Mouse (Mus musculus): Measurements from ENCODE around the gene Jhy.

Gene Jhy

DNA sequence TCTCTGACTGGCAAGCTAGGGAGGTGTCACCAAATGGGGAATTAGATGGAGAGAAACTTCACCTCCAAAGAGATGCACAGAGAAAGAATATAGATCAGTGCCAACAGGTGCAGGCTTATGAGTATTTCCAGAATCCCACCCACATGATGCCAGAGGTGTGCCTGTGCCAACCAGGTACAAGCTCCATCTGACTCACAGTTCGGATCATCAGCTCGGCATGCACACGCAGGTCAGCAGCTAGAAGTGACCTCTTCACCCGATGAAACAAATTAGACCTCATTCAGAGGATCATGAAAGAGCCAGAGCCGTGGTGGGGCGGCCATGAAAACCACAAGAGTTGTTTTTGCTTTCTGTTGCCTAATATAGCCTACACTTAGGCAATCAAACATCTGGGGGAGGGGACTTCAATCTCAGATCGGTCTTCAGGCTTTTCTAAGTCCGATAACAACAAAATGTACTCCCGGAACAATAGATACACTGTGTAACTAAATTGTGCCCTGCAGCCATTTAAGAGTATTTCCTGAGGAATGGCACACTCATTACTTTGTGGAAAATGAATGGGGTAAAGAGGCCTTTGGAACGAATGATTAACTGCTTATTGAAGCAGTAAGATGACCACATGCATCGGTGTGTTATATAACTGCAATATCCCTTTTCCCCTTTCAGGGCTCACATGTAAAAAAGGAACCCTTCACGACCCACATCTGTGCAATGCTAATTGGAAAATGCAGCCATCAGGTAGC is 45.9 kb downstream of the Jhy start:
- peak; percentile 9 for DNase-seq

DNA sequence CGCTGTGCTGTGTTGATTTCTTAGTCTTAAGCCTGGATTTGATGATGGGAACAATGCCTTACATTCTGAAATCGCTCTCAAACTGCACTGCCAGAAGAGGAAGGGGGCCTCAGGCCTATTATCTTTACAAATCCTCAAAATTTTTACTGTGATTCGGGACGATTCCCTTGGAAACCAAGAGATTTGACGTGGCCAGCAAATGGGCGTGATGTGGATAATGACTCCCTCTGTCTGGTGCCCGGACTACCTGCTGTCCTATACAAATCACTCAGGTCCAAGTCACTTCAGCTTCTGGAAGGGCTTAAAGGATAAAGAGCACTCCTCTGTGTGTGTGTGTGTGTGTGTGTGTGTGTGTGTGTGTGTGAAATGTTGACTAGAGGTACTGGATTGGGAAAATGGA is 55.0 kb downstream of the Jhy start:
- DNase-seq = no peak

DNA sequence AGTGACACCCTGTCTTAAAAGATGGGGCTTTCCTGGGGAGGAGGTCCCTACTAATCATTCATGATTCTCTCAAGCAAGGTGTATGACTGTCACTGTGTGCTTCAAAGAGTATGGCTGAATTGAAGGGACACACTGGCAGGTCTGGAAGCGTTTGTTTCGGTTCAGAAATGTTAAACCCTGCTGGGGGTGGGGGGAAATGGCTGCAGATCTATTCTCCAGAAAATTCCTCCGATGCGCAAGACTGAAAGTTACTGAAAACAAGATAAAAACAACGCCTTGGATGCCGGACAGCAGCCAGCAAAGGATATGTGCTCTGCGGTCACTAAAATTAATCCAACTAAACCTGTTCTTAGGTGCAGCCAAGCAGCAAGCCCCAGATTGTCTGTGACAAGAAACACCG is 55.5 kb downstream of the Jhy start:
- no peak for DNase-seq

DNA sequence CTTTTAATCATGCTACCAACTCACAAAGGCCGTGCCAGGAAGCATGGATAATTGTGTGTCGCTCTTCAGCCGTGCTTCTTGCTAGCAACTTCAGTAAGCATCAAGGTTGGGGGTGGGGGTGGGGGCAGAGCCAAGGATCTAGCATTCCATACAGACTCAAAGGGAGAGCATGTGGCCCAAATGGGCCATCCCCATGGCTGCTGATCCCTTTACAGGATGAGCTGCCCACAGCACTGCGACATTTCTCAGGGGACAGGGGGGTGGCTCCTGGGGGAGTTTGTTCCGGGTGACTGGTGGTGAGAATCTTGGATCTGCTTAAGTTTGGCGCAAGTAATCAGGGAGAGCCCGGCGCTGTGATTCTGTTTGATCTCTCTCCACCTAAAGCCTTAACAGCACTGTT is 56.5 kb downstream of the Jhy start:
- DNase-seq = no peak

DNA sequence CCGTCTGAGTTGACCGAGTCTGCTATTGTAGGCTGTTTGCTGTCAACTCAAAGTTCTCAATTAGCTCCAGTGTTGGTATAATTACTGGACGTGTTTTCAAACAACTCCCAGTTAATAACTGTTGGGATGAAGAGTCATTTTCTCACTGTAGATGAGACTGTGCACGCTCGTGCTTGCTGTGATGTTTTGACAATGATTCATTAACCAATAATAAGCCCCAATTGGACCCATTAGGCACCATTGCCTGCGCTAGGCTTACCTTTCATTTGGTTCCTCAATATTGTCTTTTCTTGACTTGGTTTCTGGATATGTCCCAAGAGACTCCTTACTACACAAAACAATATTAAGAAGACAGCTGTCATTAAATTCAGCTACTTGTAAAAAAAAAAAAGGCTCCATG is 71.5 kb downstream of the Jhy start:
- DNase-seq = no peak

DNA sequence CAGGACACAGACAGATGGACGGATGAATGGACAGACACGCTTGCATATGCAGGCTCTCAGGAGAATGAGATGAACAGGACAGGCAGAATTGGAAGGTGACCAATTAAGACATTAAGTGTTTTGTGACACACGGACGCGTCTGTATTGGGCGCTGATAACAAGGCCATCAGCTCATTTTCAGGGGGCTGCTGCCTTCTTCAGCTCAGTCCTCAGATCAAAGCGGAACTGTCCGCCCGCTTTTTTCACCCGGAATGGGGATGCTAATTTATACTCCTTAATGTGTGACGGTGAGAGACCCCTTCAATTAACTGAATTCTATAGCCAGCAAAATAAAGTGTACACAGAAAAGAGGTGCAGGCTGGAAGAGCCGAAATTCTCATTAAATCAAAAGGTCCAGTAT is 74.5 kb downstream of the Jhy start:
- DNase-seq = no peak

DNA sequence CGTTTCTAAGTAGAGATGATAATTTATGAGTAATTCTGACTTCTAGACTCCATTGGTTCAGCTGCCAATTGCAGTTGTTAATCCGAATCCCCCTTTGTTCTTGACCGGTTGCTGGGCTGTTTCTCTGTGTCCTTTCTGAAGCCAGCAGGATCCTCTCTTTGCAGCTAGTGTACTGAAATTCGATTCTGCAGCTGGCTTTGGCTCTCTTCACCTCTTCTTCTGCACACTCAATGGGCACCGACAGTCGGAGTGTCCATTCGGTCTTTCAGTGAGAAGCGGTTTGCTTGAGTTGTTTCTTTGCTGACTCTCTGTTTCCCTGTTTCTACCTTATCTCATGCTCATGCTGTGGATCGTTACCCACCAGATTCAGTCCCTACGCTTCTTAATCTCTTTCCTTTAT is 78.2 kb downstream of the Jhy start:
- no peak for DNase-seq

DNA sequence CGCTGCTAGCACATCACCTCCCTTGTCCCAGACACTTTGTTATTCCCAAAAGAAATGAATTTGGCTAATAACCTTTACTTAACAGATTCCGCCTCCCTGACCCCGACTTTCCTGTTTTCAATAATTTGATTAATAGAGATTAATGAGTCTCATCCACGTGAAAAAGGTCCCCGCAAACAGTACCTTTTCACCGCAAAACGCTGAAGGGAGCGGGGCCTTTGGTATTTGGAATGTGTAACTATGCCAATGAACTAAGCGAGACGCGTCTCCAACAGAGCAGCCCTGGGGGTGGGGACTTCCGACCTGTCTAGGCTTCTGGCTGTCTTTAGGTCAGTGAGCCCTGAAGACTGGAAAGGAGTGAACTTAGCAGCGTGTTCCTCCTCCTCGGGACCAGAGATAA is 84.9 kb downstream of the Jhy start:
- no peak for DNase-seq

DNA sequence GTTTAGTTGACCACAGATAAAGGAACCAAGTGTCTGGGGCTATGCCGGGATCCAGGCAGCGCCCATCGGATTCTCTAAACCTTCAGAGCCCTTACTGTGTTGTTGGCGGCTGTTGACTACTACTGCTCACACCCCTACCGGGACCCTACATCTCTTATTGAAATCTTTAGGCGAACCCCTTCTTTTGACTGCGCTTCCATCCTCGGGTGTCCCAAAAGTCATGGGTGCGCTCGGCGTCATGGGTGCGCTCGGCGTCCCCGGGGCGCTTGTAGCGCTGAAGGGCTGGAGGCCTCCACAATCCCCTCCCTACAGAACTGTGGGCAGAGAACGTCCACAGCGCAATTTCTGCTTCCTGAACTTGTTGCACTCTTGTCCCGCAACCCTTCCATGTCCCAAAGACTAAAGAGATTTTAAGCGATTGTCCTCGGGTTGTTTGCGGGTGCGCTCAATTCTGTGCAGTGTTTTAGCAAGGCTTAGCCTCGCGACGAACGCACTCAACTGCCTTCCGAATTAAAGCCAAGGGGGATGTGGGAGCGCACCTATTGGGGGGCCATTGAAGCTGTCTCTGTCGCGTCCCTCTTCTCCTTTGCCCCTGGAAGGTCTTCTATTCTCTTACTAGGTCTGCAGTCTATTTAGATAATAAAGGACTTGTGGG is 85.5 kb downstream of the Jhy start:
- no peak for DNase-seq

DNA sequence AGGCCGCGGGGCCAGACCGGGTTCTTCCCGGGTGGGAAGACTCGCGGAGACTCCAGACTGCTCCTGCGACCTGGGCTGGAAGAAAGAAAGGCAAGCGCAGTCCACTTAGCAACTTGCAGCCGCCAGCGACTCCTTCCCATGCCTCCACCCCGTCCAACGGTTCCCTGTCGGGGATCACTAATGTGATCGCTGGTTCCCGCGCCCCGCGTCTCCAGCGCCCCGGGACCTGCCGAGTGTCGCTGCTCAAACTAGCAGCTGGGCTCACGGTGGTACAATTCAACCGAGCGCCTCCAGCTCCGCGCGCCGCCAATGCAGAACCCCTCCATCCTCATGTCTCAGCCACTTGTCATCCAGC is 86.1 kb downstream of the Jhy start:
- no peak for DNase-seq

DNA sequence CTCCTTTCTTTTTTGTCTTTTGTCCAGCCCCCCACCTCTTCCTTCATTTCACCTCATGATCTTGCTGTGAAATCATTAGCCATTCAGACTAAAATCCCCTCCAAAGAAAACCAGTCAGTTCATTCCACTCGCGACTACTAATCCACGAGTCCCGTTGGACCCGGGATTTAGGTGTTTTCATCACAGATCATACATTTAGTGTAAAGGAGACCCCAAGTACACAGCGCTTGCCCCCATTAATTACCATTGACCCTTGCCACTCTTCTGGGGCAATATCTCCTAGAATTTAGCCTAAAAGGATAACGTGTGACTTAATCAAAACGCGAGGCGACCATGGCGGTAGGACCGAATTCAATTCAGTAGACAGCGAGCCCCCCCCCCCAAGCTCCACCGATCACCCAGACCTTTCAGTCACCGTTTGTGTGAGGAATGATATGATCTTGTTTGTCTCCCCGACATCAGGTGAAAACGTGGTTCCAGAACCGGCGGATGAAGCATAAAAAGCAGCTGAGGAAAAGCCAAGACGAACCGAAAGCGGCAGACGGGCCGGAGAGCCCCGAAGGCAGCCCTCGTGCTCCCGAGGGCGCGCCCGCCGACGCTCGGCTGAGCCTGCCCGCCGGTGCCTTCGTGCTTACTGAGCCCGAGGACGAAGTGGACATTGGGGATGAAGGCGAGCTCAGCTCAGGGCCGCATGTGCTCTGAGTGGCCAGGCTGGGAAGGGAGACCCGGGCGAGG is 86.6 kb downstream of the Jhy start:
- DNase-seq = no peak

DNA sequence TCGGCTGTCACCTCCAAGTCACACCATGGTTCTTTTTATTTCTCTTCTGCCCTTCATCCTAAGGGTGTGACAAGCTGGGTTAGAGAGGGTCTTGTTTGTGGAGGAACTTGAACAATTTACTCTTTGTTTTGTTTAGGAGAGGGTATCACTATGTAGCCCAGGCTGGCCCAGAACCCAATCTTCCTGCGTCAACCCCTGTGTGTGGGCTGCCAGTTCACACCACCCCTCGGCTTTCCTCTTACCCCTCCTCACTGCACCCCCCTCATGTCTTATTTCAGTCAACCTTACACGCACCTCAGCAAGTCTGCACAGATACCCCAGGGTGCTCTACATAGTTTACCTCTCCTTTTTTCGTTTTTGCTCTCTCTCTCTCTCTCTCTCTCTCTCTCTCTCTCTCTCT is 87.2 kb downstream of the Jhy start:
- no peak for DNase-seq

DNA sequence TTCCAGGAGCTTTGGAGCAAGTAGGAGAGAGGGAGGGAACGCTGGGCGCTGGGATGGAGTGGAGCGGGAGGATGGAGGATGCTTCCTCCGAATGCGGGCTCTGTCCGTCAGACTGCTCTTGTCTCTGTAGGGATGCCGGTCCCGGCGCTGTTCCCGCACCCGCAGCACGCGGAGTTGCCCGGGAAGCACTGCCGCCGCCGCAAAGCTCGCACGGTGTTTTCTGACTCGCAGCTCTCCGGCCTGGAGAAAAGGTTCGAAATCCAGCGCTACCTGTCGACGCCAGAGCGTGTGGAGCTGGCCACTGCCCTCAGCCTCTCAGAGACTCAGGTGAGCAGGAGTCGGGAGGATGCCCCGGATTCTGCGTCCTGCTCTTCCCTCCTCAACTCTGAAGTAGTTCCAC is 87.8 kb downstream of the Jhy start:
- DNase-seq = no peak

DNA sequence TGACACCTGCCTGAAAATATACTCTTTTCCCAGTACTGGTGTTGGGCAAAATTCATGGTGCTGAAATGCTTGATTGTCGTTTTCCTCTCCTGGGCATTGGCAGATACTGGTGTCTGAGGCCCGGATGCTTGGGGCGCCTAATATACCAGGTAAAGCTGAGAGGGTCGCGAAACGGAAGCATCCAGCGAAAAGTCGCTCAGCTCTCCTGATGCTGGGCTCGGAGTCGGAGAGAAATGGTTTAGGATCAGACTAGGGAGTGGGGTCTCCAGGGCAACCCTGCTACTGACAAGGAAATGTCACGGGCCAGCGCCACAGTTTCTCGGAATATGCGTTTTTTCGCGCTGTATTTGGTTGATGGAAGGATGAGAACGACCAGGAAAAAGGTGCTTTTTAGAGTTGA is 88.5 kb downstream of the Jhy start:
- no peak for DNase-seq

DNA sequence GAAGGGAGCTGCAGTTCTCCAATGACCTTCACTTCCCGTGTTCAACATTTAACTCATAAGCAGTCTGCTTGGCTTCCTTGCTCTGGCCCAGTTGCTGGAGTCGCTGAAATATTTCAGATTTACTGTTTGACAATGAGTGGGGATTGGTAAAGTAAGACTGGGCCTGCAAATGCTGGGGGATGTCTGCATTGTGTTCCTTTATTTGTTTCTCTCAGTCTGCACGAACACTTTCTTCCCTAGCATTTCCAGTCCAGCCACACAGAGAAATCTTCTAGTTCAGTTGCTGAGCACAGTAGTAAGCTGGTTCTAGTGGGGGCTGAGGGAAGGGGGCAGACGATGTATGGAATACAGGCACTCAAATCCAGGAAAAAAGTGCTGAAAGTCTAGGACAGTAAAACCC is 89.0 kb downstream of the Jhy start:
- DNase-seq = no peak

DNA sequence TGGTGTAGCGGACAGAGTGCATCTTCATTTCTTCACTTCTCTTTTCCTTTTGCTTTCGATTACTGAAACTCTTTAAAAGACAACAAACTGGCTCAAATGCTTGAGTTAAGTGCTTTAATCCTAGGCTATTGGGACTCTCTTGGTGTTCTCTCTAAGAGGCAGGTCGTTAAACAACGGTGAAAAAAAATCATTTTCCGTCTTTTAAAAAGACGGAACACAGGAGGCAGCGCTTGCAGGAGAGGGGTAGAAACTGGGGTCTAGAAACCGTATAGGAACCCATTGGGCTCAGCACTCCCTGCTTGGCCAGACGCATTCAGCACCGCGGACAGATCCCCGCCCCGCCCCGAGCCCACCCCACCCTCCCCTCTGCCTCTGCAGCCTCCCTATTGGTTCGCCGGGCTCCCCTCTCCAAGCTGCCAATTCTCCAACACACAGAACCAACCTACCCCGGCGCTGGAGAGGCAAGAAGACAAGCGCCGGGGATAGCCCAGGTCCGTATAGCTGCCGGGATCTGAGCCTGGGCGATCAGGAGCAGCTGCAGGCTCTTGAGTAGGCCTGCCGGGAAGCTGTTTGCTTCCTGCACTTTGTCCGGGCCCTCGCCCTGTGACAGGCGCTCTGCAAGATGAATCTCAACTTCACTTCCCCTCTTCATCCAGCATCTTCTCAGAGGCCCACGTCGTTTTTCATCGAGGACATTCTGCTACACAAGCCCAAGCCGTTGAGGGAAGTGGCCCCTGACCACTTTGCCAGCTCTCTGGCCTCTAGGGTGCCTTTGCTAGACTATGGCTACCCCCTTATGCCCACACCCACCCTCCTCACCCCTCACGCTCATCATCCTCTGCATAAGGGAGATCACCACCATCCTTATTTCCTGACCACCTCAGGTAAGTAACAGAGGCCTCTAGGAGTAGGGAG is 90.1 kb downstream of the Jhy start, which contains the start of gene Bsx:
Gene Bsx (plus strand): TSS at position 572 of the 915 bp plus-strand sequence.
- DNase-seq = peak; percentile 7

DNA sequence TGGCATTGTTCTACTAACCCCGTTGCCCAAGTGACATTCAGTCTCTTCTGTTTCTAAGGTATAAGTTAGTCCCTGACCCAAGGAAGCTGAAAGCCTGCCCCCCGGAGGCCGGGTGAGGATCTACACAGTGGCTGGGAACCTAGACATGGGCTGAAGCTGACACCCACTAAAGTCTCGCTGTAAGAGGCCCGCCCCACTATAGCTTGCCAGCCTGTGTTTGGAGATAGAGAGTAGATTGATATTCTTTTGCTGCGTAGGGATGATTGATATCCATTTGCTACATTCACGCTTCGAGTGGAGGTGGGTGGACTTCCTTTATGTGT is 91.8 kb downstream of the Jhy start:
- DNase-seq = peak; percentile 11

DNA sequence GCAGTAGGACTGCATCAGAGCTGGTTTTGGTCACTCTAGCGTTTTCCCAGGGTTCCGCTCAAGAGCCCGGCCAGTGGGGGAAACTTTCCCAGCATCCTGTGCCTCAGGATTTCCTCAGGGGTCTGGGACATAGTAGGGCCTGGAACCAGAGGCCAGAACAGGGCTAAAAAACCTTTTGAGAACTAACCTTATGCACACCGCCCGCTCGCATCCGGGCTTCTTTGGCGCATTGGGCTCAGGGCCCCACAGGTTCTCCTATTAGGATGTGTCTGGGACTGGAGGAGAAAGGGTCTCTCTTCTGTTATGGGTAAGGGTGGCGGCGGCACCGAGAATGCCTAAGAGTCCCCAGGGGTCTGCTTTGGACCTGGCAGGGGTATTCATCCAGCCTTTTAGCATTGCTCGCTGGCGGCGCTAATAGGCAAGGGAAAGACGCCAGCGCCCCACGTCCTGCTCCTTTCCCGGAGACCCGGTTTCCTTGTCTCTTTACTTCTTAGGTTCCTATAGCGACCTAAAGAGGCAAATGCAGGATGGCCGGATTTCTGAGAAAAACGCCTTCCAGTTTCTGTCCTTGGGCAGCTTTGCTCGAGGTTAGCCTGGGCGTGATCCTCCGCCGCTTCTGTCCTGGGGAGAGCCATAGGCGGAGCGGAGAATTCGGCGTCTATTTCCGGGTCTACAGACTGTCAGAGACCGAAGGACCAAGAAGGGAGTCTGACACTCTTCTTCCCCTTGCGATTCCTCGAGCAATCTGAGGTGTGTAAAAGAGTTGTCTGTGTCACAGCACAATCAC is 92.4 kb downstream of the Jhy start:
- no peak for DNase-seq

DNA sequence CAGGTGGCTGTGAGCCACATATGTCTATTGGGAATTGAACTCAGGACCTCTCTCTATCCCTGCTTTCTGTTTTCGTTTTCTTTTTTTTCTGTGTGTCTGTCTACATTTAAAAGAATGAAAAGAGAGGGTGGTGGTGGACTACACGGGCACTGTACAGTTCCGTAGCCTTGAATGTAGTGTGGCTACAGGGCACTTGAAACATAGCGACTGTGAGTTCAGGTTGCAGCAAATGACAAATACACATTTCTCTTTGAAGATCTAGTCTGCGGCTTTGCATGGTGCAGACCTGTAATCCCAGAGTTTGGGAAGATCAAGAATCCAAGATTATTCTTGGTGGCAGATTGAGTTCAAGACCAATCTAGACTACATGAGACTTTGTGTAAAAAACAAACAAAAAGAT is 93.6 kb downstream of the Jhy start:
- DNase-seq = no peak

DNA sequence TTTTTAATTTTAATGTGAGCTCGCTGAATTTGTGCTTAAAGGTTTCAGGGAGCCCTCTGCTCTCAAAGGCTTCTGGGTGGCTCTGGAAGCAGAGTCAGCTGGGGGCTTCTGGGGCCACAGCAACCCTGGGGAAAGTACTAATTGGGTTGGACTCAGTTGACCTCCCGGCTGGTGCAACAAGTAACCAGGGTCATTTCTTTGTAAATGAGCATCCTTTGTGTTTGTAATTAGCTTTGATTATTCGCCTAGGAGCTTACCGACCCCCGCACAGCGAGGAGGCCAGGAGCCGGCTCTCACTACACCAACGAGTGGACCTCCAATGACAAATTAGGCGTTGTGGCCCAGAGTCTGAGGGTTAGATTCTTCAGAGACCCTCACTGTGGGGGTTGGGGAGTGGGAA is 104.7 kb downstream of the Jhy start:
- no peak for DNase-seq

DNA sequence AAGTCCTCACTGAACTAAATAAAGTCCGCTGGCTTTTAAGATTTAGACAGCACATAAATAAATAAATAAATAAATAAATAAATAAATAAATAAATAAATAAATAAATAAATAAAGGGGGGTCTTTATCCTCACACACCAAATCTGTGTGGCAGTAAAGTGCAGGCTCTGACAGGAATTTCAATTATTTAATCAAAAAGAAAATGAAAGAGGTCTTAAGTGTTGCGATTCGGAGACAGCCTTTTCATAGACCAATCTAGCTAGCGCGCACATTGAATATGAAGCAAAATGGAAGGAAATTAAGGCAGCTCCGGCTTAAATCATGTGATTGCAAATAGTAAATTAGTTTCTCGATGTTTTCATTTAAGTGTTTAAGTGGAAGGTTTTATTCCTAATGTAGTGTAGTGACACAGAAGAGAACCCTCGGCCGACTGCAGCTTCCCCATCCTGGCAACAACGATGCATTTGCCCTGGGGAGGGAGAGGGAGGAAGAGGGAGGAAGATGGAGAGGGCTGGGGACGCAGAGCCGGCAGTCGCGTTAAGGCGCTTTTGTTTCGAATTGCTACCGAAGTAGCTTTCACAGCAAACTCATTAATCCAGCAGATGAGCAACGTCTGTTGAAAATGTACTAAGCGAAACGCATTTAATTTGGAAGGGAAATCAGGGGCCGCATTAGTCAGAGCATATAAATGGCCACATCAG is 105.3 kb downstream of the Jhy start:
- no peak for DNase-seq

DNA sequence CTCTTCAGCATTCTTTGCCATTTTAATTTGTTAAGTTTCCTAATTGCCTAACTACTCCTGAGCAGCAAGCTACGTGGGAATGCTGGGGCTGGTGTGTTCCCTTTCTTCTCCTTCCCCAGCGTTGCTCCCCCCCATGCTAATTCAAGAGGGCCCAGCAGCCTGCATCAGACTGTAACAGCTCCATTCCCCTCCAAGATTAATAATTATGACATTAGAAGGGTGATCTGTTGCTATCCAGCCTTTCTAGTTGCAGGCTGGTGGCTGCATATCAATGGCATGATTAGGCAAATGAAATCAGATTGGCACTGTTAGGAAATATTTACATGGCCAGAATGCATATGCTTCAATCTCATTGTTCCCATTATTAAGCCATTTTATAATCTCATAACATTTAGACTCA is 112.4 kb downstream of the Jhy start:
- no peak for DNase-seq
